Mouse (Mus musculus): ENCODE measurements at regions not wholly inside any gene's neighbourhood (a gene's known extent, or its start where the extent isn't known, plus 50 kb on each side); places are given as distances from the start of the nearest gene placed in this dataset.
A peak's percentile ranks its signal among the peaks of the same experiment; 100 is the strongest.

DNA sequence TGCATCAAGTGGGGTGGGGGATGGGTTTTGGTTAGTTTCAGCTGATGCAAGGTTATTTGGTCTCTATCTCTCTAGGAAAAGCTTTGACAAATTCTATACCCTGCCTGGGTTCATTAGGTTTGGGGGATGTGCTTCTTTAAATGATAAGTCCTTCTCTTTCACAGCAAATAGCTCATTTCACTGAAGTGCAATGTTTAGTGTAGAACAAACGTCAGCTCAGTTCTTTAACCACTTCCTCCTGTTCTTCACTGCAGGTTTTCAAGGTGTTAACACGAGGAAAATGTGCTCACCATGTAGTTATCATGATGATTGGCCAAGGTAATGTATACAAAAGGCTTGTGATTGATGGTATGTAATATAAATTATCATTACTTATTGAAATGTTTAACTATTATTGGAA is 659.5 kb upstream of the A1bg start:
- DNase-seq, result no peak

- DNase-seq, result no peak
These were observed 640.5 kb upstream of the A1bg start for GRCm38 (mm10) chr15:61563347-61563746.

DNA sequence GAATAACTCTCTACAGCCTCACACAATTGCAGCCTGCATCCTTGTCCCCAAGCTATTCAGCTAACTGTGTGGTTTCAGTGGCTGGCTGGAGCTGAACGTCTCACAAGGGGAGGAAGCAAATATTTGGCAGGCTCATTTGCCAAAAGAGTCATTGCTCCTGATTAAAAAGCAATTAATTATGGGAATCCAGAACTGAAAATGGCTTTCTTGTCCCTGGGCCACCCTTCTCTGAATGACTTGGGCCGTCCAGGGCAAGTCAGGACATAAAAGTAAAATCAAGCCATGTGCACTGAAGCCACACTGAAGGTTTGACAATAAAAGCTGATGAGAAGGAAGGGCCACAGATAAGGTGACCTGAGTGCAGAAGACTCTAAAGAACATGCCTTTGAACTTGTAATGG is 639.4 kb upstream of the A1bg start:
- no peak for DNase-seq

- no peak for DNase-seq
These were observed 631.1 kb upstream of the A1bg start for GRCm38 (mm10) chr15:61553908-61554307.

GRCm38 (mm10) chr15:61553081-61553680 is 630.4 kb upstream of the A1bg start:
- no peak for DNase-seq

DNA sequence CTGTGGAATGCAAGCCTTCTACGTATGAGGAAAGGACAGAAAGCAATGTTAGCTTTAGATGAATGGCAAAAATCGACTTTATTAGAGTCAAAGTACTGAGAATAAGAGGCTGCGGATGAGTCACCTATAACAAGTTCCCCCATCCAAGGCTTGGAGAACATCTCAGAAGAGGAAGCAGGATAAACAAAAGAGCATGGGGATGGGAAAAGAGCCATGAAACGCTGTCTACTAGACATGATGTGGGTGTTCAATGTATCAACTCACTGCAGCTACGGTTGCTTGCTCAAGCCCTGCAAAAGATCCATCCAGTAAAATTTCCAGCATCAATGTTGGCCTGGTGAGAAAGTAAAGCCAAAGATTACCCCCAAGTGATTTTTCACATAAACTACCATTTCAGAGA is 628.4 kb upstream of the A1bg start:
- DNase-seq, result no peak

GRCm38 (mm10) chr15:61548400-61548799 is 625.6 kb upstream of the A1bg start:
- no peak for DNase-seq

DNA sequence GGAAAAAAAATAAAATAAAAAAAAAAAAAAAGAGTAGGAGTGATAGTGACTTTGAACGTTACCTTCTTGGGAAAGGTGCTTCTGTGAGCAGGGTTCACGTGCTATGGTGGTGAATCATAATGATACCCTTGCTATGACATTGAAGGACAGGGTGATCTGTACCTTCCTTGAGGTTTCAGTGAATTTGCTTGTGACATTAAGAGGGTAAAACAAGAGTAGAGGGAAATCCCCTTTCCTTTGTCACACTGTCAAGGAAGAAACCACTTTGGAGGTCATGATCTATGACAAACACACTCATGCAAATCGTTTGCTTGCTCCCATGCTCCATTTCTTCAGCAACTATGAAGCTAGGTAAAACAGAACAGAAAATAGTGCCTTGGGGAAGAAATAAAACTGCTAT is 623.8 kb upstream of the A1bg start:
- DNase-seq, result no peak

DNA sequence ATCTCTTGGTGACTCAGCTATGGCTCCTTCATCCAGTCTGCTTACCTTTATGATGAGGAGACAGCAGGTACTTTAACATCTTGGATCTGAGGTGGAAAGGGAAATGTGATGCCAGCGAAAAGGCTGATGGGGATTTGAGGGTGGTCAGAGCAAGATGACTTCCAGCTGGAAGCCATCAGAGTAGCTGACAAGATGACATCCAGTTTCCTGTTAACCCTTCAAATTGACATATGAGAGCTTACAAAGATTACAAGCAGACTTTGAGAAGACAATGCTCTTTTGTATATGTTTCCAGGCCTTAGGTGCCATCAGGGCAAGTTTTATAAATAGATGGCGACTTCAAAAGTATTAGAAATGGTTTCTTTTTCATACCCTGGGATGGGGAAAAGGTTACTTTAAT is 621.3 kb upstream of the A1bg start:
- DNase-seq, result no peak

GRCm38 (mm10) chr15:61541643-61542042 is 618.8 kb upstream of the A1bg start:
- no peak for DNase-seq

DNA sequence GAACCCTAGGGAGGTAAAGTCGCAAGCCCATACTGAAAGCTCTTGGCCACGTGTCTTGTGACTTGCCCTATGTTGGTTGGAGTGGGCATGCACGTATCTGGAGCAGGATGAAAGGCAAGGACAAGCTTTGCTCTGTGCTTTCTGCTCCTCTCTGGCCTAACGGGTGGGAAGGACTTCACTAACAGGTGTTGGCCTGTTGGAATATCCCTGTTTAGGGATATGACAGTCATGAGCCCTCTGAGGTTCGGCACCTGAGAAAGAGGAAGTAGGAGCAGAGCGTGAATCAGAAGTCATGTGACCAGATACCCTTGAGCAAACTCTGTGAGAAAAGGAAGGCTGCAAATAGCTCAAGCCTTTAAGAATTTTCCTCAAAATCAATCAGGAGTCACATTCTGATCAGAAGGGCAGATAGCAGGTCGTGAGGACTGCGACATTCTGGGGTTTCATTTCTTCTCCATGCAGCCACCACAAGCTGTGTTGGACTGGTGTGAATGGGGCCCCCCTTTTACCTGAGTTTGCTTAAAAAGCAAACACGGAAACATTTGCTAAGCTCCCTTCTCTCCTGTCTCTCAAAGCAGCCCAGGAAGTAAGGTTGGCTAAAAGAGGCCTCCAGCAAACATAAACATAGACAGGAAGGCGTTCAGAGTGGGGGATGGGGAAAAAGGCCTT is 618.1 kb upstream of the A1bg start:
- no peak for DNase-seq

GRCm38 (mm10) chr15:61538930-61539329 is 616.1 kb upstream of the A1bg start:
- DNase-seq, result no peak

GRCm38 (mm10) chr15:61538169-61538755 is 615.5 kb upstream of the A1bg start:
- DNase-seq, result no peak

- no peak for DNase-seq
These were observed 613.5 kb upstream of the A1bg start for GRCm38 (mm10) chr15:61536332-61536716.

DNA sequence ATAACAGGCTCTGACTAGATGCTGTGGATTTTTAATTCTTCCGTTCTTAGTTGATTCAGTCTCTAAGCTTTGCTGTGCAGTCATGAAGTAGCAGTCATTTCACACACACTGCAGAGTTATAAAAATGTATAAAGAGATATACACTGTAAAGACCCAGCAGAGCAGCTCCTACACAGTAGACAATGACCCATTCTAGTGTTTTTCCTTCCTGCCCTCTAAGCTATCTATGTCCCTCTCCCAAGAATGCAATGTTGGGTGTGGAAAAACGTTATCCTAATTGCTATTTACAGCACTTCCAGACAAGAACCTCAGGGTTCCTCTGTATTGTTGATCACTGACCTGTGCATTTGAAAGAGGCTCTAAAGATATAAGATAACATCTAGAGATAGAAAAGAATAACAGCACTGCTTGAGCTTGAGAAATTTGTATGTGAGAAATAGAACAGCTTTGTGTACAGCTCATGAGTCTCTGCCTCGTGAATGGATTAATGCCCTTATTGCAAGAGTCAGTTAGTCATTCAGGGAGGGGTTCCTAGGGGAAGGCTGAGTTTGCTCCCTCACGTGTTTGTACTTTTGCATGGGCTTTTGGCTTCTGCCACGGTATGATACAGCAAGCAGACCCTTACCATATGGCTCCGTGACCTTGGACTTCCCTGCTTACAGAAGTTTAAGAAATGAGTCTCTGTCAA is 613.0 kb upstream of the A1bg start:
- DNase-seq, result no peak

DNA sequence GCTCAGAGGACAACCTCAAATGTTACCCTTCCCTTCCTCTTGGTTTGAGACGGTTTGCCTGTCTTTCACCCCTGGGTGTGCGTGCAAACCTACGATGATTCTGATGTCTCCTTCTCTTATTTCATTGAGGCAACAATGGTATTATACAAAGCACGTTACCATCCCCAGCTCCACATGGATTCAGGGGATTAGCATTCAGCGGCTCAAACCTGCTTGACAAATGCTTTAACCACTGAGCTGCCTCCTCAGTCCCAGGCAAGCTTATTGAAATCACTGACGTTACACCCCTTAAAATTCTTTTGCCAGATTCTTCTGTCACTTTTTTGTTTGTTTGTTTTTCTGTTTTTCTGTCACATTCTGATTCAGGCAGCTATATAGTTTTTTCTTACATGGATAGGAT is 612.4 kb upstream of the A1bg start:
- no peak for DNase-seq

DNA sequence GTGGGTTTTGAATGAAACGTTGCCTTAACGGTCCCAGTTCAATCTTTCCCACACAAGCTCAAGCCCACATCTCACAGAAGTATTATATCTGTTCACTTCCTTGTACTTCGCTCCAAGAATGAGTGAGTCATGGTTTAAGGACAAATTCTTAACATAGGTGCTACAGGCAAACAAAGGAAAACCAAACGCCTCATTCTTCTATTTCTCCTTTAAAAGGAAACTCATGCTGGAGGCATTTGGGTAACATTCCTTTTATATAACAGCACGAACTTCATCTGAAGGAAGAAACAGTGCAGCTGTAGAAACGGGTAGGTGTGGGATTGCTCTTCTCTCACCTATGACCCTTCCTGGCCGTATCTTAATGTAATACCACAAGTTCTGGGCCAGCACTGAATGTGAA is 610.0 kb upstream of the A1bg start:
- DNase-seq, result no peak

DNA sequence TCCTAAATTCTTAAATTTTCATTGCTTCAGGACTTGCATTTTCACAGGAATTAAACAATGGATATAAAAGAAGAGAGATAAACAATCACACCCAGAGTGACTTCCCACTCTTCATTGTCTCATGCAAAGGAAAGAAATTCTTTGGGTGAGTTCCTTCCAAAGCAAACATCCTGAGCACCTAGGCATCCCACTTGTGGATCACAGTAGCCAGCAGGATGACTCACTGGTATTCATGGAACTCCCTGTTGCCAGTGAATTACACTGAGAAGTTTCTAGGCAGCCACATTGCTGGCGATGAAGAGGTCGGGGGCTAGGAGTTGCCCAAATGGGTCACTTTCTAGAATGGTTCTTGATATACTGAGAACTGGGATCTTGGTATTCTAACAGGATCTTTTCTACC is 609.2 kb upstream of the A1bg start:
- no peak for DNase-seq

DNA sequence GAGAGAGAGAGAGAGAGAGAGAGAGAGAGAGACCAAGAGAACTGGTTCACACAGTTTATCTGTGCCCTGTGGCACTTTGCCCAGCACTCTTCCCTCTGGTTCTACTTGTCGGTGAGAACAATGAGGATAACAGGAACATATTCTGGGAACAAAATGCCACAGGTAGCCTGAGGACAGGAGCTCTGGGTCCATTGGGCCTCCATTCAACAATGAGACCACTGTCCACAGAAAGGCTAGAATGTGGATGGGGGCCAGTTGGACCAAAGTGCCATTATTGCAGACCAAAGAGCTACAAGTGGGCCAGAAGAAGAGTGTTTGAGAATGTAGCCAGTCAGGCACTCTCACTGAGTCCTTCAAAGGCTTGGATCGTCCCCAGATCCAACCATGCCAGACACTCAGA is 600.2 kb upstream of the A1bg start:
- no peak for DNase-seq

DNA sequence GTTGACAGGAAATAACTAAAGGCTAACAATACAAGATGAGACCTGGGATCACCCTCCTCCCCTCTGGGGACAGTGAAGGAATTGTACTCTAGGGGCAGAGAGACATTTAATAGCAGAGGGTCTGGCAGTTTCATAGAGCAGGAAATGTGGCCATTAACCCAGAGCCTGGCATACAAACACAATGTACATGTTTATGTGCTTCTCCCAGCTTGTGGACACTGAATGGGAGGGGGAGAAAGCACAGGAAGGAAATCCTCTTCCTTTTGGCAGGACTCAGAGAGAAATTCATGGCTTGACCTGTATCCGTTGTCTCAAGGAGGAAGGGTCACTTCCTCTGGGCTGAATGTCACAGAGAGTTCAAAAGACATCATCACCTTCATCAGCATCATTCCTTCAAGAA is 594.5 kb upstream of the A1bg start:
- no peak for DNase-seq

GRCm38 (mm10) chr15:61514324-61514723 is 591.5 kb upstream of the A1bg start:
- DNase-seq, result no peak

GRCm38 (mm10) chr15:61508806-61509205 is 586.0 kb upstream of the A1bg start:
- DNase-seq, result no peak

DNA sequence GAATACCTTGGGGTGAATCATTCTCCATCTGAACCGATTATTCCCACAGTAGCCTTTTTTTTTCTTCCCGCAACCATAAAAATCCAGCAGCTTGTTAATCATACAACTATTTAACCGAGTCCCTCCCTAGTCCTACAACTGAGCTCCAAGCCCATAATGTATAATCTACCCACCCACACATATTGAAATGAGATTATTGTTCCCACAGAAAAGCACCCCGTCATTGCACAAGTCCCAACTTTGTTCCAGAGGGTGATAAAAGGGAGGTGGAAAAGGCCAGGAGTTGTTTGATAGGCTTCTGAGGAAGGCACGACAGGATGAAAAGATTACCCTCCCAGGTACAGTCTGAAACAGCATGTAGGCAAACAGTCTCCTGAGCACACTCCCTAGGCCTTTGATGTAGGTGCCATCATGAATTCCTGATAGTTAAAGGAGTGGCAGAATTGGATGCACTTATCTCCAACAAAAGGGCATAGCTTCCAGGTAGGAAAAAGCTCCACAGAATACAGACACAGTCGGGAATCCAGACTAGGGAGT is 583.6 kb upstream of the A1bg start:
- DNase-seq, result no peak

- peak; percentile 7 to 11 for DNase-seq
These were observed 580.6 kb upstream of the A1bg start for GRCm38 (mm10) chr15:61503436-61503835.

Data from layer of hippocampus, postnatal 36 days (tissue).